Mouse (Mus musculus) right cerebral cortex, adult 2 months (tissue): ENCODE results near the gene Fzd7.

Experiments used
- DNase-seq, 2 experiments: peaks; one replicate each; pipeline ENCODE4 v3.0.0; 2021 to 2022; ENCODE audit warnings: low spot score in 2 of 2

The Fzd7 gene

DNA sequence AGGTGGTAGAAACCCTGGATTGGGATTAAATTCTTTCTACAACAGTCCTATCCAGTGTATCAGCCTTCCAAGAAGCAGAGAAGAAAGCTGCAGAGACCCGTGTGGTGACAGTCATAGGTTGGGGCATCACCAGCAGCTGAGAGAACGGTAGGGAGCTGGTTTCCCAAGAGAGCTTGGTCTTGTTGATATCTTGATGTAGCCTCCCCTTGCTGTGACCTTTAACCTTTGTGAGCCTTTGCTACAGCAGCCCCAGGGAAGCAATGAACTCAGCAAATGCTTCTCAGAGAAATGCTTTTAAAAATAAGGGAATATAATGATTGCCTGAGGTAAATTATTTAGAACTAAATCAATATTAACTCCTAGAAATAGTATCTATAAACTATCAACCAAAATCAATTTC is 20.1 kb downstream of the Fzd7 start:
- no peak for DNase-seq

GRCm38 (mm10) chr1:59503659-59504301 is 21.6 kb downstream of the Fzd7 start:
- DNase-seq: no peak

DNA sequence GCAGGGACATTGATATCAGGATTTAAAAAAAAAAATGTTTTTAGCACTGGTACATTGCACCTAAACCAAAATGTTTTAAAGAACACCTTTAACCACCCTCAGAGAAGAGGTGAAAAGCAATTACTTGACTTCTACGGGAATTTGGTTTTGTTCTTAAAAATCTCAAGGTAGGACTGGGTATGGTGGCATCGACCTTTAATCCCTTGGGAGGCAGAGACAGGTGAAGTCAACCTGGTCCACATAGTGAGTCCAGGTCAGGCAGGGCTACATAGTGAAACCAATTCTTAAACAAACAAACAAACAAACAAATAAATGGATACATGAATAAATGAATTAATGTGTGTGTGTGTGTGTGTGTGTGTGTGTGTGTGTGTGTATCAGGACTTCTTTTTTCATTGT is 22.1 kb downstream of the Fzd7 start:
- DNase-seq: no peak

DNA sequence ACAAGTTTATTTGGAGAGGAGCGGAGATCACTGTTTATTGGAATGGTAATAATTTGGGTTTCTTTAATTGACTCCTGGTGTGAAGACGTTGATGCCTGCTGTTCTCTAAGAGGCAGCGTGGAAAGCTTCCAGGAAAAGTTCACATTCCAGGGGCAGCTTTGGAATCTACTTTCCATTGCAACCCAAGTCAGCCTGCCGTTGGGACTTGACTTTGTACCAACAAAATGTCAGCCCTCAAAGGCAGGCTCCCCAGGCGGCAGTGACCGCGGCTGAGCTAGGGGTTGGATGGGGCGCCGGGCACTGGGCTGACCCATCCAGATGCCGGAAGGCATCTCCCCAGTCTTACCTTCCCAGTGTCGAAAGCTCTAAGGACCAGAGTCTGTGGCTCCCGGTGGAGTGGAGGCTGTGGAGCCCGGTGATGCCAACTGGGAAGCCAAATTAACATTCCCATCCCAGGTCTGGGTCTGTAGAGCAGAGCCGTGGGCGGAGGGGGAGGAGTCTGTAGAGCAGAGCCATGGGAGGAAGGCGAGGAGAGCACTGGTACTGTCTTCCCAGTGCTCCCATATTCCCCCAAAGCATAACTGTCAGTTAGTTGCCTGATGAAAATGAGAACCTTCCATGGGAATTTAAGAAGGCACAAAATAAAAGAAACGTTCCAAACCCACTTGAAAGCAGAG is 26.4 kb downstream of the Fzd7 start:
- DNase-seq: no peak

GRCm38 (mm10) chr1:59511566-59512270 is 29.5 kb downstream of the Fzd7 start:
- no peak for DNase-seq

DNA sequence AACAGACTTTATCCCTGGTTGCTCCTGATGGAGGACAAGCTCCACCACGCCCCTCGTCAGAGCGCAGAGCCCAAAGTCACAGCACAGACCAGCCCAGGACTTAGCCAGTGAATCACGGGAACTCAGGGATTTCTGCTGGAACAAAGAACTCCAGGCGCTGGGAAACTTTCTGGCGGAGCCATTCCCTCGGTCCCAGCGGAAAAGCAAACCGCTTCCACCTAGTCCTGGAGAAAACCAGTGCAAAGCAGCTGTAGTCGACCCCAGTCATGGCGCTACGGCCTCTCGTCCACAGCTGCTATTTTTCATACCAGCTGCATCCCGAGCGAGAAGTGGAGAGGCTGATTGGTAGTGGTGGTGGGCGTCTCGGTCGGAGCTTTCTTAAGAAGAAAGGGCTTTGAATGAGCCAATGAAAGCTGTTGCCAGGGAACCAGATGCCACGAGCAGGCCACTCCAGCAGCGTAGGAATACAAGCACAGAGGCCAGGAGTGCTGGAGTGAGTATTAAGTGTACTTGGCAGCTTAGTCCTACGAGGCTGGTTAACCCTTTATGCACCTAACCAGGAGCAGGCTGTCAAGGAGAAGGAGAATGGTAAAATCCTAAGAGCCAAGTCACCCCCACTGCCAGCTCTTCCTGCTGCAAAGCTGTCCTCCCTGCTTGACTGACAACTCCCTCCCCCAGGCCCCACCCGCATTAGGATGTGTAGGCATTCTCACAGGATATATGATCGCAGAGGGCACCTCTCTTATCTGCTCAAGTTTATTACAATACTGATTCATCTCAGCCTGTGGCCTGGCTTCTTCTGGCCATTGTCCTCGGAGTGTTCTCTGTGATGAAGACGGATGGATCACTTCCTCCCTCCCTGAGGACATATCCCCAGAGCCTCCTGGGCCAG is 34.0 kb downstream of the Fzd7 start, which contains the start of gene Gm973:
Gm973 (plus strand) TSS at position 239 of the 892 bp plus-strand sequence.
- DNase-seq: peak; percentile 61 to 68

DNA sequence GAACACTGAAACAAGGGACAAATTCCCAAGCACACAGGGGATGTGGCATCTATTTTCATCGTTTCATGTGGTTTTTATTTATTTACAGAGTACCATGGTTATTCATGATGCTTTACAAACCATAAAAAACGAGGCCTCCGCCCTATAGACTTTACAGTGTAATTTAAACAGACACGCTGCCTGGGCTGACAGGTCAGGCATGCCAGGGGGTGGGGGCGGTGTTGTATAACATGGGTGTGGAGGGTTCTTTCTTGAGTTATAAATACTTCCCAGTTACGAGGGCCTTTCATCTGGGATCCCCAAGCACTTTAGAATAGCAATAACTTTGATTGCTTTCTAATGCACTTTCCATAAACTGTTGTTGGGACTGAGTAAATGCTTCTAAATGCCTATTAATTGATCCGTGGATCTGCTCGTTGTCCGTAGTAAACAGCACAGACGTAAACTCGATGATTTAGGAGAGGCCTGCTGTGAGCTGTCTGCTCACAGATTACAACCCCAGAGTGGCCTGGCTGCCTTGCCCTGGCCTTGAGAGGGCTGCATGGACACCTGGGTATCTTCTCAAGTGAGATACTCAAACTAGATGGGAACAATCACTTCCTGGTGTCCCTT is 38.1 kb downstream of the Fzd7 start:
- DNase-seq: no peak

GRCm38 (mm10) chr1:59522456-59522855 is 40.2 kb downstream of the Fzd7 start:
- DNase-seq: no peak

DNA sequence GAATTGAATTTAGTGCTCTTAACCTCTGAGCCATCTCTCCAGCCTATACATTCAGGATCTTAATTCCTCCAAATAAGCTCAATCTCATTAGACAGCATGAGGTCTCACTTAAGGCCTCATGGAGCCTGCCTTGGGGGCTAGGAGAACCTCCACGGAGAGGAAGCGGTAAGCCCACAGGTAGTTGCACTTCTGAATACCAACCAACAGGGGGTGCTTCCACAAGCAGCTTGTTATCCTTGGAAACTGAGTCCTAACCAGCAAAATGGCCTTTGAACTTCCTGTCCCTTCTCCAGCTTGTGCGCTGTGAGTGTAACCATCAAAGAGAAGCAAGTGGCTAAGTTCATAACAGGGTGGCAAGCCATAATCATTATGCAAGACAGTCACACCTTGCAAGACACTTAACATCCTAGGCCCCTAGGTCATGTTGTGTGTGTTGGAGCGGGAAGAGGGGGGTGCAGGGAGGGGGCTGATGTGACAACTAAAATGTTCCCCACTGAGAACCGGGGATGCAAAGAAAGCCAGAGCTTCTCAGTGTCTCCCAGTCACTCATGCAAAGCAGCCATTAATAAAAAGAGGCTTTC is 41.2 kb downstream of the Fzd7 start:
- DNase-seq: no peak

- DNase-seq: no peak
These were observed 41.8 kb downstream of the Fzd7 start for GRCm38 (mm10) chr1:59524071-59524470.

DNA sequence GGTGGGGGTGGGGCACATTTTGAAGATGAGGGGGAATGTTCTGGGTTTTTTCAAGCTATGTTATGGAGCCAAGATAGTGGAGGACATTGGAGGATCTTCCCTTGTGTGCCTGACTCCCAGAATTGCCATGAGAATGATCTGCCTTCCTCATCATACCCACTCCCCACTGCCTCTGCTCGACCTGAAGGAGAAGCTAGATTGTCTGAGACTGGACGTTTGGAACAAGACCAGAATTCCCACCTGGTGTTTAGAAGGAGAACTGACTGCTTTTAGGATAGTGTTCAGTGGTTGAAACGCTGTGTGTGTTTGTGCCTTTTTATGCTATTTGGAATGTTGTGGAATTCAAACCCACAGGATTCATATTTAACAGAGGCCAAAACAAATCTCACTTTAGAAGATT is 42.5 kb downstream of the Fzd7 start:
- DNase-seq: no peak

DNA sequence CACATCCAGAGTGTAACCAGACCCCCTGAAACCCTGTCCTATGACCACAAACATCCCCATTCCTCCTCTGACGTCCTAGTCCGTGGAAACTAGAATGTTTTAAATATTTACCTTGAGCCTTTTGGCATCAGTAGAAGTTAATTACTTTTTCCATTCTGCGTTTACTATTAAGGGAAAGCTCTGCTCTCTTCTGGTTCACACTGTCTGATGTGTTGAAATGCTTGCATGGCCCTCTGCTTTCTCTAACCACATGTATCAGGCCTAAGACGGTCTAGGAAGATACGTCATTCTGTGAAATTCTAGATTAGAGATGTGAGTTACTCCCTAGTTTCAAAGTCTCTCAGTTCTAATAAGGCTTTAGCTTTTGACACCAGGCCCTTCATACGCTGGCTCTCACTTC is 45.0 kb downstream of the Fzd7 start:
- DNase-seq: no peak

- DNase-seq: peak; percentile 28 to 55
These were observed 53.0 kb downstream of the Fzd7 start for GRCm38 (mm10) chr1:59534976-59535810.
